Mouse (Mus musculus): ENCODE results near the gene Col26a1. TPM values are rescaled to one million over a fixed set of nuclear protein-coding genes. Genes with fewer than 3 reads are reported as not detected.

Gene Col26a1
- total RNA-seq, 2 experiments from 2014 or later: 0.60 TPM; not detected in 1

GRCm38 (mm10) chr5:136810539-136811374 lies 72.3 kb downstream of the Col26a1 start:
- DNase-seq (ENCODE audit: low spot score in 2 of 2): no peak

- DNase-seq (ENCODE audit: low spot score in 2 of 2): no peak
Observed at GRCm38 (mm10) chr5:136806379-136807056, 76.5 kb downstream of the Col26a1 start.

GRCm38 (mm10) chr5:136805019-136805418 lies 78.0 kb downstream of the Col26a1 start:
- no peak for DNase-seq (ENCODE audit: low spot score in 2 of 2)

GRCm38 (mm10) chr5:136804246-136804645 lies 78.8 kb downstream of the Col26a1 start:
- no peak for DNase-seq (ENCODE audit: low spot score in 2 of 2)

GRCm38 (mm10) chr5:136802732-136803131 lies 80.3 kb downstream of the Col26a1 start:
- no peak for DNase-seq (ENCODE audit: low spot score in 2 of 2)

- DNase-seq (ENCODE audit: low spot score in 2 of 2): no peak
Observed at GRCm38 (mm10) chr5:136796917-136797316, 86.1 kb downstream of the Col26a1 start.

GRCm38 (mm10) chr5:136793807-136794206 lies 89.2 kb downstream of the Col26a1 start:
- no peak for DNase-seq (ENCODE audit: low spot score in 2 of 2)

GRCm38 (mm10) chr5:136792541-136792940 lies 90.5 kb downstream of the Col26a1 start:
- DNase-seq (ENCODE audit: low spot score in 2 of 2): no peak

- DNase-seq (ENCODE audit: low spot score in 2 of 2): no peak
Observed at GRCm38 (mm10) chr5:136791204-136791603, 91.8 kb downstream of the Col26a1 start.

GRCm38 (mm10) chr5:136790570-136791196 lies 92.3 kb downstream of the Col26a1 start:
- peak; percentile 84 to 87 for DNase-seq (ENCODE audit: low spot score in 2 of 2)

- no peak for DNase-seq (ENCODE audit: low spot score in 2 of 2)
Observed at GRCm38 (mm10) chr5:136784531-136784930, 98.5 kb downstream of the Col26a1 start.

GRCm38 (mm10) chr5:136782600-136782999 lies 100.4 kb downstream of the Col26a1 start:
- no peak for DNase-seq (ENCODE audit: low spot score in 2 of 2)

- DNase-seq (ENCODE audit: low spot score in 2 of 2): peak; percentile 42 to 57
Observed at GRCm38 (mm10) chr5:136780465-136780864, 102.5 kb downstream of the Col26a1 start.

GRCm38 (mm10) chr5:136779946-136780345 lies 103.1 kb downstream of the Col26a1 start:
- DNase-seq (ENCODE audit: low spot score in 2 of 2): no peak

GRCm38 (mm10) chr5:136775548-136775947 lies 107.5 kb downstream of the Col26a1 start:
- DNase-seq (ENCODE audit: low spot score in 2 of 2): no peak

- no peak for DNase-seq (ENCODE audit: low spot score in 2 of 2)
Observed at GRCm38 (mm10) chr5:136773044-136774039, 109.7 kb downstream of the Col26a1 start.

GRCm38 (mm10) chr5:136771132-136771531 lies 111.9 kb downstream of the Col26a1 start:
- no peak for DNase-seq (ENCODE audit: low spot score in 2 of 2)

- no peak for DNase-seq (ENCODE audit: low spot score in 2 of 2)
Observed at GRCm38 (mm10) chr5:136767304-136767703, 115.7 kb downstream of the Col26a1 start.

GRCm38 (mm10) chr5:136764157-136764669 lies 118.8 kb downstream of the Col26a1 start:
- DNase-seq (ENCODE audit: low spot score in 2 of 2): no peak

GRCm38 (mm10) chr5:136760345-136760744 lies 122.7 kb downstream of the Col26a1 start:
- DNase-seq (ENCODE audit: low spot score in 2 of 2): no peak

Measured in adrenal gland, adult 18-20 months (tissue).